Mouse (Mus musculus): ENCODE results near the gene Syngr1.

Syngr1 gene

GRCm38 (mm10) chr15:80090741-80091120 lies 403 bp upstream of the Syngr1 start:
- no peak for DNase-seq (ENCODE audit: low read depth)

GRCm38 (mm10) chr15:80092041-80092441 lies 907 bp downstream of the Syngr1 start:
- DNase-seq (ENCODE audit: low read depth) = no peak

GRCm38 (mm10) chr15:80092599-80092998 lies 1.5 kb downstream of the Syngr1 start:
- DNase-seq (ENCODE audit: low read depth) = peak; percentile 86

GRCm38 (mm10) chr15:80094201-80094600 lies 3.1 kb downstream of the Syngr1 start:
- DNase-seq (ENCODE audit: low read depth) = no peak

GRCm38 (mm10) chr15:80095596-80095995 lies 4.5 kb downstream of the Syngr1 start:
- no peak for DNase-seq (ENCODE audit: low read depth)

GRCm38 (mm10) chr15:80096406-80096805 lies 5.3 kb downstream of the Syngr1 start:
- no peak for DNase-seq (ENCODE audit: low read depth)

- DNase-seq (ENCODE audit: low read depth) = peak; percentile 73
Measured at GRCm38 (mm10) chr15:80096946-80097881, 6.1 kb downstream of the Syngr1 start.

- DNase-seq (ENCODE audit: low read depth) = no peak
Measured at GRCm38 (mm10) chr15:80097999-80098461, 6.9 kb downstream of the Syngr1 start.

GRCm38 (mm10) chr15:80098809-80099208 lies 7.7 kb downstream of the Syngr1 start:
- DNase-seq (ENCODE audit: low read depth) = peak; percentile 83

- no peak for DNase-seq (ENCODE audit: low read depth)
Measured at GRCm38 (mm10) chr15:80099477-80099876, 8.3 kb downstream of the Syngr1 start.

- no peak for DNase-seq (ENCODE audit: low read depth)
Measured at GRCm38 (mm10) chr15:80100196-80100595, 9.1 kb downstream of the Syngr1 start.

GRCm38 (mm10) chr15:80100871-80101270 lies 9.7 kb downstream of the Syngr1 start:
- no peak for DNase-seq (ENCODE audit: low read depth)

GRCm38 (mm10) chr15:80101503-80101902 lies 10.4 kb downstream of the Syngr1 start:
- no peak for DNase-seq (ENCODE audit: low read depth)

- DNase-seq (ENCODE audit: low read depth) = no peak
Measured at GRCm38 (mm10) chr15:80102495-80102894, 11.4 kb downstream of the Syngr1 start.

GRCm38 (mm10) chr15:80105490-80106410 lies 14.6 kb downstream of the Syngr1 start:
- DNase-seq (ENCODE audit: low read depth) = no peak

GRCm38 (mm10) chr15:80107143-80107542 lies 16.0 kb downstream of the Syngr1 start:
- DNase-seq (ENCODE audit: low read depth) = no peak

- DNase-seq (ENCODE audit: low read depth) = no peak
Measured at GRCm38 (mm10) chr15:80107575-80107974, 16.4 kb downstream of the Syngr1 start.

GRCm38 (mm10) chr15:80111436-80111835 lies 20.3 kb downstream of the Syngr1 start:
- DNase-seq (ENCODE audit: low read depth) = no peak

GRCm38 (mm10) chr15:80112499-80112898 lies 21.4 kb downstream of the Syngr1 start:
- DNase-seq (ENCODE audit: low read depth) = no peak

GRCm38 (mm10) chr15:80114414-80114813 lies 23.3 kb downstream of the Syngr1 start:
- DNase-seq (ENCODE audit: low read depth) = no peak

- DNase-seq (ENCODE audit: low read depth) = peak; percentile 36
Measured at GRCm38 (mm10) chr15:80115256-80115655, 24.1 kb downstream of the Syngr1 start.
